Mouse (Mus musculus) liver, adult 2 months (tissue): ENCODE data around the gene Hs3st2. TPM values are rescaled to one million over a fixed set of nuclear protein-coding genes. Genes with fewer than 3 reads are reported as not detected.

ENCODE experiments used
- DNase-seq: peaks from one replicate; pipeline ENCODE4 v3.0.0-alpha.2; 2011; ENCODE audit warnings: low read depth, low spot score; ENCODE audit errors: extremely low read depth
- H3K27ac ChIP-seq: fragments of 200-500 bp; replicated peaks from 2 replicates; pipeline ENCODE4 v1.5.1; 2012; ENCODE audit warnings: low read depth, mild to moderate bottlenecking, control low read depth, inconsistent platforms, low read length; ENCODE audit not compliant: insufficient read depth
- H3K27me3 ChIP-seq: fragments of 200-500 bp; 2 replicates; pipeline ENCODE4 v1.6.1; 2012; ENCODE audit warnings: mild to moderate bottlenecking, moderate library complexity, low read length, inconsistent platforms; ENCODE audit not compliant: control insufficient read depth, insufficient read depth
- H3K36me3 ChIP-seq: fragments of 200-500 bp; 2 replicates; pipeline ENCODE4 v1.6.1; 2012; ENCODE audit warnings: low read length, inconsistent platforms; ENCODE audit not compliant: control insufficient read depth, insufficient read depth
- H3K4me1 ChIP-seq: fragments of 200-500 bp; 2 replicates; pipeline ENCODE4 v1.6.1; 2011; ENCODE audit warnings: low read length; ENCODE audit not compliant: control insufficient read depth, insufficient read depth
- H3K4me3 ChIP-seq: fragments of 200-500 bp; 2 replicates; pipeline ENCODE4 v1.5.1; 2011; ENCODE audit warnings: low read depth, mild to moderate bottlenecking, control low read depth, low read length, moderate library complexity; ENCODE audit not compliant: insufficient read depth
- H3K79me2 ChIP-seq: fragments of 200-500 bp; 2 replicates; pipeline ENCODE4 v1.6.1; 2012; ENCODE audit warnings: inconsistent platforms, mild to moderate bottlenecking, low read length, moderate library complexity; ENCODE audit not compliant: control insufficient read depth, insufficient read depth
- H3K9ac ChIP-seq: fragments of 200-500 bp; 2 replicates; pipeline ENCODE4 v1.6.1; 2012; ENCODE audit warnings: low read depth, mild to moderate bottlenecking, control low read depth, inconsistent platforms, low read length
- CTCF ChIP-seq: fragments of 200-500 bp; IDR thresholded peaks from 2 replicates; pipeline ENCODE4 v1.5.1; 2011; ENCODE audit warnings: low read depth, low read length, control low read depth
- POLR2A ChIP-seq: fragments of 200-500 bp; IDR thresholded peaks from 2 replicates; pipeline ENCODE4 v1.6.1; 2011; ENCODE audit warnings: low read length, control low read depth; ENCODE audit not compliant: insufficient read depth; ENCODE audit errors: extremely low read depth
- WGBS: fragments of 180-500 bp; shearing (Covaris S2); methylation state at CpG from one replicate; pipeline ENCODE4 v1.1.7; 2018; 5-methylcytosine and 5-hydroxymethylcytosine counted together
- polyA plus RNA-seq: library from polyadenylated mRNA; depleted of rRNA; stranded (reverse); fragments of >200 nt; gene quantifications from 2 replicates; pipeline ENCODE4 v1.2.3, GENCODE M21; 2012
- total RNA-seq: library from RNA; depleted of rRNA; stranded (reverse); fragments of >200 nt; gene quantifications from 2 replicates; pipeline ENCODE4 v1.2.3, GENCODE M21; 2014

Hs3st2 gene
- total and polyA plus RNA-seq, 2 experiments, result not detected

DNA sequence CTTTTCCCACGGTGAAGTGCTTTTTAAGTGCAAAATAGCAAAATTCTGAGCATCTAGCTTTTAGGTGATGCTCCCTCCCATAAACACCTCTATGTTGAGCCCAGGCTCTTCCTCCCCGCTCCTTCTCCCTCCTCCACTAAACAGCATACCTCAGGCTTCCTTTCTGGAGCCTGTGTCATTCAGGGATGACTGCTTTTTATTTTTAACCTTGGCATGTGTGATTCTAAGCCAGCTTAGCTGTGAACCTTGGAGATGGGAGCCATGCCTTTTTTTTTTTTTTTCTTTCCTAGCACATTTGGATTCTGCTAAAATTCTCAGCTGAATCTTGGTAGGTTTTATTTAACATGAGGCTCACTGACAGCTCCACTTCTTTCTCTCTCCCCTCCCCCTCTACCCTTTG is 3.2 kb downstream of the Hs3st2 start:
- no peak overlapping the region for H3K9ac ChIP-seq
- TF ChIP-seq POLR2A, result no peak
- TF ChIP-seq CTCF, result no peak
- WGBS, result 86% methylated on average over 2 of the region's 2 CpGs

GRCm38 (mm10) chr7:121410716-121411506 is 19.3 kb downstream of the Hs3st2 start:
- Histone ChIP-seq H3K36me3 (no peaks in the 10 kb centered on the region), H3K27me3 (no peaks in the 10 kb centered on the region), H3K79me2 (no peaks in the 10 kb centered on the region), H3K9ac (no peak overlapping the region), H3K4me3 (no peak overlapping the region), H3K4me1 (no peaks in the 10 kb centered on the region), H3K27ac (no peak overlapping the region)
- no peak for DNase-seq
- TF ChIP-seq CTCF (no peak), POLR2A (no peak)
- 82% methylated on average over 11 of the region's 11 CpGs for WGBS

More for the DNA sequence above, 3.2 kb downstream of the Hs3st2 start:
- Histone ChIP-seq H3K27me3 (peaks cover 13% of the 10 kb centered on the region), H3K4me1 (no peaks in the 10 kb centered on the region), H3K36me3 (no peaks in the 10 kb centered on the region), H3K79me2 (no peaks in the 10 kb centered on the region), H3K4me3 (no peak overlapping the region), H3K27ac (no peak overlapping the region)
- no peak for DNase-seq

- no peaks in the 10 kb centered on the region for H3K79me2 ChIP-seq
- no peak for DNase-seq
- H3K27me3 ChIP-seq, result no peaks in the 10 kb centered on the region
- no peak overlapping the region for H3K9ac ChIP-seq
- 85% methylated on average over 7 of the region's 7 CpGs for WGBS
- H3K4me1 ChIP-seq, result no peaks in the 10 kb centered on the region
- H3K4me3 ChIP-seq, result no peak overlapping the region
- no peaks in the 10 kb centered on the region for H3K36me3 ChIP-seq
- no peak overlapping the region for H3K27ac ChIP-seq
- no peak for TF ChIP-seq CTCF
- TF ChIP-seq POLR2A, result no peak
These were observed 19.8 kb downstream of the Hs3st2 start for GRCm38 (mm10) chr7:121411507-121411898.

DNA sequence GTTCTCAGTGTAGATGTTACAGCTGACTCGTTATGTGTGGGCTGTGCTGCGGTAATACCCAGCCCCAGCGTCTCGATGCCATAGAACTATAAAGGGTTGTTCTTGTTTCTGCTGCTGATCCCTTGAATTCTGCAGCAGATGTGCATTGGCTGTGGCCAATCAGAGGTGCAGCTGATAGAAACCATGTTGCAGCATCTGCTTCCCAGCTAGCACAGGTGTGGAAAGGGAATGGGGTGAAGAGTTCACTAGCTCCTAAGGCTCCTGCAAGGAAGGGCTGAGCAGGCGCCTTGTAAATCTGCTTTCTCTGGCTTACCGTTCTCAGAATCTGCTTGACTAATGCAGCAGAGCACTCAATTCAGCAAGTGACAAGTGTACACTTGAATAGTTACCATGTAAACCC is 45.2 kb downstream of the Hs3st2 start:
- Histone ChIP-seq H3K9ac (no peak overlapping the region), H3K27me3 (no peaks in the 10 kb centered on the region), H3K4me1 (no peaks in the 10 kb centered on the region), H3K4me3 (no peak overlapping the region), H3K36me3 (no peaks in the 10 kb centered on the region), H3K27ac (no peak overlapping the region), H3K79me2 (no peaks in the 10 kb centered on the region)
- TF ChIP-seq POLR2A (no peak), CTCF (no peak)
- 89% methylated on average over 6 of the region's 6 CpGs for WGBS
- no peak for DNase-seq

DNA sequence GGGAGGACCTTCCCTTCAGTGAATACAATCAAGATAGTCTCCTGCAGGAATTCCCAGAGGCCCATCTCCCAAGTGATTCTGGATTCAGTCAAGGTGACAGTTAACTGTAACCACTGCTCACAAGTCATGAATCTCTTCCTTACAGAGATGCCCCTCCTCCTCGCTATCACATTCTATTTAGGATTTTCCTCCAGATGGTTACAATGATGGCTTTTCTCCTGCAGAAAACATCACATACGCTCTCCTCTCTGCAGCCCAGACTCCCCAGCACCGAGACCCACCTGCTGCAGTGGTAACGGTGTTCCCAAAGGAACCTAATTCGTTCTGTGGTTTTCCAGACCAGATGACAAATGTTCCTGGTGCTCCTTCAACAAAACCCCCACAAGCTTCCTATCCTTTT is 49.5 kb downstream of the Hs3st2 start:
- no peak overlapping the region for H3K4me3 ChIP-seq
- no peak for DNase-seq
- no peak overlapping the region for H3K27ac ChIP-seq
- no peaks in the 10 kb centered on the region for H3K36me3 ChIP-seq
- no peak overlapping the region for H3K9ac ChIP-seq
- H3K79me2 ChIP-seq, result no peaks in the 10 kb centered on the region
- TF ChIP-seq POLR2A, result no peak
- no peak for TF ChIP-seq CTCF
- H3K4me1 ChIP-seq, result no peaks in the 10 kb centered on the region
- no peaks in the 10 kb centered on the region; the same call in 1 of the 2 replicates for H3K27me3 ChIP-seq
- 78% methylated on average over 5 of the region's 5 CpGs for WGBS

- Histone ChIP-seq H3K36me3 (no peaks in the 10 kb centered on the region), H3K4me3 (no peak overlapping the region), H3K9ac (no peak overlapping the region), H3K79me2 (no peaks in the 10 kb centered on the region), H3K4me1 (no peaks in the 10 kb centered on the region), H3K27ac (no peak overlapping the region), H3K27me3 (no peaks in the 10 kb centered on the region; the same call in 1 of the 2 replicates)
- no peak for TF ChIP-seq POLR2A
- TF ChIP-seq CTCF, result no peak
- no peak for DNase-seq
- WGBS, result 67% methylated on average over 7 of the region's 7 CpGs
These were observed 52.7 kb downstream of the Hs3st2 start for GRCm38 (mm10) chr7:121444336-121444735.
